Mouse (Mus musculus) liver, adult 2 months (tissue): Measurements from ENCODE around the gene Rrp8. TPM values are rescaled to one million over a fixed set of nuclear protein-coding genes. Genes with fewer than 3 reads are reported as not detected.

Experiments used
- DNase-seq: peaks from one replicate; pipeline ENCODE4 v3.0.0-alpha.2; 2011; ENCODE audit warnings: low read depth, low spot score; ENCODE audit errors: extremely low read depth
- H3K27ac ChIP-seq: fragments of 200-500 bp; replicated peaks from 2 replicates; pipeline ENCODE4 v1.5.1; 2012; ENCODE audit warnings: low read depth, mild to moderate bottlenecking, control low read depth, inconsistent platforms, low read length; ENCODE audit not compliant: insufficient read depth
- H3K27me3 ChIP-seq: fragments of 200-500 bp; 2 replicates; pipeline ENCODE4 v1.6.1; 2012; ENCODE audit warnings: mild to moderate bottlenecking, moderate library complexity, low read length, inconsistent platforms; ENCODE audit not compliant: control insufficient read depth, insufficient read depth
- H3K36me3 ChIP-seq: fragments of 200-500 bp; 2 replicates; pipeline ENCODE4 v1.6.1; 2012; ENCODE audit warnings: low read length, inconsistent platforms; ENCODE audit not compliant: control insufficient read depth, insufficient read depth
- H3K4me1 ChIP-seq: fragments of 200-500 bp; 2 replicates; pipeline ENCODE4 v1.6.1; 2011; ENCODE audit warnings: low read length; ENCODE audit not compliant: control insufficient read depth, insufficient read depth
- H3K4me3 ChIP-seq: fragments of 200-500 bp; 2 replicates; pipeline ENCODE4 v1.5.1; 2011; ENCODE audit warnings: low read depth, mild to moderate bottlenecking, control low read depth, low read length, moderate library complexity; ENCODE audit not compliant: insufficient read depth
- H3K79me2 ChIP-seq: fragments of 200-500 bp; 2 replicates; pipeline ENCODE4 v1.6.1; 2012; ENCODE audit warnings: inconsistent platforms, mild to moderate bottlenecking, low read length, moderate library complexity; ENCODE audit not compliant: control insufficient read depth, insufficient read depth
- H3K9ac ChIP-seq: fragments of 200-500 bp; 2 replicates; pipeline ENCODE4 v1.6.1; 2012; ENCODE audit warnings: low read depth, mild to moderate bottlenecking, control low read depth, inconsistent platforms, low read length
- CTCF ChIP-seq: fragments of 200-500 bp; IDR thresholded peaks from 2 replicates; pipeline ENCODE4 v1.5.1; 2011; ENCODE audit warnings: low read depth, low read length, control low read depth
- POLR2A ChIP-seq: fragments of 200-500 bp; IDR thresholded peaks from 2 replicates; pipeline ENCODE4 v1.6.1; 2011; ENCODE audit warnings: low read length, control low read depth; ENCODE audit not compliant: insufficient read depth; ENCODE audit errors: extremely low read depth
- WGBS: fragments of 180-500 bp; shearing (Covaris S2); methylation state at CpG from one replicate; pipeline ENCODE4 v1.1.7; 2018; 5-methylcytosine and 5-hydroxymethylcytosine counted together
- polyA plus RNA-seq: library from polyadenylated mRNA; depleted of rRNA; stranded (reverse); fragments of >200 nt; gene quantifications from 2 replicates; pipeline ENCODE4 v1.2.3, GENCODE M21; 2012
- total RNA-seq: library from RNA; depleted of rRNA; stranded (reverse); fragments of >200 nt; gene quantifications from 2 replicates; pipeline ENCODE4 v1.2.3, GENCODE M21; 2014

Rrp8 gene
- total and polyA plus RNA-seq, 2 experiments: 4.9 to 5.9 TPM

DNA sequence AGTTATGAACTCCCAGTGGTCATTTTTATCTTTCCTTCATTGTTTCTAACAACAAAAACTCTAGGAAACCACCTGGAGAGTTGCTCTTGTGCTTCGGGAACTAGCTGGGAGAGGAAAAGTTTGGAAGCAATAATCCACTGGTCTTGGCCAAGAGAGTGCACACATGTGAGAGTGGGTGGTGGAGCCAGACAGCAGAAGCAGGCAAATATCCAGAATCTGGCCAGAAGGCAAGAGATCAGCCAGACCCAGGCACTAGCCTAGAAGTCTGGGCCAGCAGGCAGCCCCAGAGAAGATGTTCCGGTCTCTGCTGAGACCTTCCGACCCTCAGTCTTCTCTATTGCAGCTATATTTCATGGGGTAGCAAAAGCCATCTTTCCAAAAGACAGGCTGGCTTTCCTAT is 32.8 kb upstream of the Rrp8 start:
- Histone ChIP-seq H3K4me1 (peaks cover 4% of the 10 kb centered on the region), H3K36me3 (no peaks in the 10 kb centered on the region), H3K4me3 (no peak overlapping the region), H3K9ac (no peak overlapping the region), H3K27ac (no peak overlapping the region), H3K79me2 (no peaks in the 10 kb centered on the region), H3K27me3 (no peaks in the 10 kb centered on the region)
- DNase-seq: peak; percentile 32
- TF ChIP-seq CTCF (no peak), POLR2A (no peak)
- 47% methylated on average over 3 of the region's 3 CpGs for WGBS

DNA sequence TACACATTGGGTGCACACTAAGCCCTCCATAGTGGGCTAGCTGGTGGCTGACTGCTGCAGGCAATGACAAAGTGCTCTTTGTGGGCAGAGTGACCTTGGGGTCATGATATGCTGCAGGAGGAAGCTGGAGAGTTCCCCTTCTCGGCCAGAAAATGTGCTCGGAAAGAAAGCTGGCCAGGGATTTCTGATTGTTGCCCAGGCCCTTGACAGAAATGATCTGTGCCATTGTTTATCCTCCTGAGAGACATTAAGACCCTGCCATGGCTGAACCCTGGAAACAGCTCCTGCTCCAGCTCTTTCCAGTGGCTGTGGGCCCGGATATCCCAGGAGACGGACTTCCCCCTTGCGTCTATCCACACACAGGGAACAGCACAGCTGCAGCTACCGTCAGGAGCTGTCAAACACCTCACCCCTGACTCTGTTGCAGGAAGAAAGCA is 30.6 kb upstream of the Rrp8 start:
- Histone ChIP-seq H3K36me3 (no peaks in the 10 kb centered on the region), H3K27ac (peak overlapping the region; percentile 39), H3K27me3 (no peaks in the 10 kb centered on the region), H3K9ac (no peak overlapping the region), H3K4me1 (peaks cover 4% of the 10 kb centered on the region), H3K79me2 (no peaks in the 10 kb centered on the region), H3K4me3 (no peak overlapping the region)
- 66% methylated on average over 6 of the region's 6 CpGs for WGBS
- no peak for DNase-seq
- TF ChIP-seq CTCF (no peak), POLR2A (no peak)

DNA sequence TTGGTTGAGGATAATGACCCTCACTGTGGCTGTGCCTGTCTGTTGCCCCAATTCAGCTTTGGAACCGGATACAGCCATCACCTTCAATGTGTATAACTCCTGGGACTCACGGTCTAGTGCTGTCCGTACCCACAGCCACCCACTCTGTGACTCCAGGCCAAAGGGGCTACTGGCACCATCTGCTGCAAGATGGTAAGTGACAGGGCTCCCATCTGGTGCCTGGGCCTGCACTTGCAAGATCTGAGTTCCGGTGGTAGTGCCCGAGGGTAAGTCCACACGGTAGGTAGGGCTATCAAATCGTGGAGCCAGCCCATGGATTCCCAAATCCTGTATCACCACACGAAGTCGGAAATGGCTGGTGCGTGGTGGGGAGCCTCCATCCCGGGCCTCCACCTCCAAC is 27.1 kb upstream of the Rrp8 start:
- no peak overlapping the region for H3K9ac ChIP-seq
- no peaks in the 10 kb centered on the region for H3K79me2 ChIP-seq
- H3K27me3 ChIP-seq: 0 out of 2 replicates have a peak, but pooled peaks cover 3% of the 10 kb centered on the region
- no peak overlapping the region for H3K4me3 ChIP-seq
- no peak overlapping the region for H3K27ac ChIP-seq
- no peak for DNase-seq
- WGBS: 98% methylated on average over 11 of the region's 11 CpGs
- H3K36me3 ChIP-seq: no peaks in the 10 kb centered on the region
- peaks cover 4% of the 10 kb centered on the region; the same call in 1 of the 2 replicates for H3K4me1 ChIP-seq
- TF ChIP-seq CTCF: no peak
- TF ChIP-seq POLR2A: no peak

DNA sequence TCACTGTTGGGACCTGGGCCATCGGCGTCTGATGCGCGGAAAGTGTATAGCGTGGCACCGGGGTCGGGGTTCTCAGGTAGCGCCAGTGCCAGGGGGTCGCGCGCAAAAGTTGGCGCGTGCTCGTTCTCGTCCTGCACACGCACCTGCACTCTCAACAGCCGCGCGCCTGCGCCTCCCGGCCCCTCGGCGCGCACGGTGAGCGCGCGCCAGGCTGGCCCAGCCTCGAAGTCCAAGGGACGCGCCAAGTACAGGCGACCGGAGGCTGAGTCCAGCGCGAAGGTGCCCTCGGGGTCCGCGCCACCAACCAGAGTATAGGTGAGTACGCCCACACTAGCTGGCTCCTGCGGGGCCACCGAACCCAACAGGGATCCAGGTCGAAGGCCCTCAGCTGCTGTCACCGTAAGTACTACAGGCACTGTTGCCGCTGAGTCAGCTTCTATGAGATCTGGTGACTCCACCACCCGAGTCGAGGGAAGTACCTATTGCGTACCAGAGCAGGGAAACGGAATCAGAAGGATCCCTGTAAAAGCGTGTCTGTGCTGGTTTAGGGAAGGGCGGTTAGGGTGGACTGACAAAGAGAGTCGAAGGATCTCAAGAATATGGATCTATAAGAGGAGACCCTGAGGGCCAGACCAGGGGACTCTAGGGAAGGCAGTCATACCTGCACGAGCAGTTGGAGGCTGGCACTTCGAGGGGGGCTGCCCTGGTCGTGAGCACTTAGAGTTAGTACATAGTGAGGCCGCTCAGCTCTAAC is 25.5 kb upstream of the Rrp8 start:
- TF ChIP-seq CTCF (no peak), POLR2A (no peak)
- Histone ChIP-seq H3K27me3 (0 out of 2 replicates have a peak, but pooled peaks cover 3% of the 10 kb centered on the region), H3K4me3 (no peak overlapping the region; the same call in 1 of the 2 replicates), H3K36me3 (no peaks in the 10 kb centered on the region), H3K79me2 (no peaks in the 10 kb centered on the region), H3K9ac (no peak overlapping the region), H3K4me1 (peaks cover 4% of the 10 kb centered on the region; the same call in 1 of the 2 replicates), H3K27ac (no peak overlapping the region)
- no peak for DNase-seq
- WGBS: 27% methylated on average over 55 of the region's 55 CpGs

DNA sequence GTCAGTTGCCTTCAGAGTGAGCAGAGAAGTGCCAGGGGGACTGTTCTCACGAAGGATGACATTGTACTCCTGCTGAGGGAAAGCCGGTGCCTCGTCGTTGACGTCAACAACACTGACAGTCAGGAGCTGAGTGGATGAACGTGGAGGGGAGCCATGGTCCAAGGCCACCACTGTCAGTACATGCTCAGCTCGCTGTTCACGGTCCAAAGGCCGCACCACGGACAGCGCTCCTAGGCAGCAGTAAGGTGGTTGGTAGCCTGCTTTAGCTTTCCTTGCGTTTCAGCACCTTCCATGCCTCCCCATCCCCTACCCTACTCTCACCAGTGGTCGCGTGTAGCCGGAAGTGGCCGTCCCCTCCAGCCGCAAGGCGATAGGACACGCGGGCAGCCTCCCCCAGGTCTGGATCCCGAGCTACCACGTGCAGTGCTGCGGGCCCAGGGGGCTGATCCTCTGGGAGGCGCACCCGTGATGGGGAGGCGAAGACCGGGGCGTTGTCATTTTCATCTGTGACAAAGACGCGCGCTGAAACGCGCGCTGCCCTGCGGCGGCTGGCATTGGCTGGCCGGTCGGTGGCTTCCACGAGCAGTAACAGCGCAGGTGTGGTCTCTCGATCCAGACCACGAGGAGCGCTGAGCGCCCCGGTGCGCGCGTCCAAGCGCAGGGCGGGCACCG is 24.8 kb upstream of the Rrp8 start:
- Histone ChIP-seq H3K36me3 (no peaks in the 10 kb centered on the region), H3K27ac (no peak overlapping the region), H3K79me2 (no peaks in the 10 kb centered on the region), H3K27me3 (0 out of 2 replicates have a peak, but pooled peaks cover 3% of the 10 kb centered on the region), H3K4me1 (peaks cover 4% of the 10 kb centered on the region; the same call in 1 of the 2 replicates), H3K9ac (no peak overlapping the region), H3K4me3 (no peak overlapping the region)
- TF ChIP-seq CTCF (no peak), POLR2A (no peak)
- WGBS: 25% methylated on average over 51 of the region's 51 CpGs
- no peak for DNase-seq
